Mouse (Mus musculus) thymus, adult 2 months (tissue): ENCODE measurements around the gene Hspa12a.

Experiments used
- CTCF ChIP-seq: fragments of 200-500 bp; IDR thresholded peaks from 2 replicates; pipeline ENCODE4 v1.5.1; 2012; ENCODE audit warnings: mild to moderate bottlenecking, control low read depth, low read length, moderate library complexity, borderline replicate concordance; ENCODE audit not compliant: control insufficient read depth, poor library complexity, insufficient read depth; ENCODE audit errors: extremely low read depth
- POLR2A ChIP-seq: fragments of 200-500 bp; IDR thresholded peaks from 2 replicates; pipeline ENCODE4 v1.6.1; 2012; ENCODE audit warnings: mild to moderate bottlenecking, low read length, control low read depth, moderate library complexity; ENCODE audit not compliant: control insufficient read depth, poor library complexity, insufficient read depth; ENCODE audit errors: extremely low read depth

GRCm38 (mm10) chr19:58861174-58861760 lies 82.2 kb downstream of the Hspa12a start:
- no peak for TF ChIP-seq POLR2A
- no peak for TF ChIP-seq CTCF
